Comparison of ENCODE assay signal across 36 mouse cellular contexts in the genomic region with DNA sequence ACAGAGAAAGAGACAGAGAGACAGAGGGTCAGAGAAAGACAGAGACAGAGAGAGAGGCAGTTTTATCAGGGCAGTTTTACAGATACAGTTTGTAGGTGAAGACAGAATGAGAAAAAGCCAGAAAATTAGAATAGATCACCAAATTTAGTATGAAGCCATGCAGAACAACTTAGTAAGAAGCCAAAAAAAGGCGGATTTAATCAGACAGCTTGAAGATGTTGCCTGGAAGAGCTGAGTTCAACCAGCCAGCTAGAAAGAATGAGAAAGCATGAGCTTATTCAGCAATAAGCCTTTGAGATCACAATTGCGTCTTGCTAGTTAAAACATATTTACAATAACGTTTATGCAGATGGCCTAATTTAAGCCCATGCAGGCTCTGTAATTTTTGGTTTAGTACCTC.
"Had no signal": no experiment of that assay in that cellular context is flagged by ENCODE, and none has a peak within 500 bp of the region (broad histone marks: within the 10 kb centered on the region; RNA-seq: fewer than 3 reads in every experiment).

No protein-coding gene starts in this region.

- H3K4me1 ChIP-seq: heart, embryonic 10.5 days; heart, embryonic 12.5 days; heart, embryonic 13.5 days; heart, embryonic 15.5 days; hindbrain, embryonic 10.5 days; hindbrain, embryonic 12.5 days; hindbrain, embryonic 13.5 days; hindbrain, embryonic 15.5 days; intestine, embryonic 15.5 days; kidney, embryonic 15.5 days had no signal

- H3K27me3 ChIP-seq: heart, embryonic 12.5 days; heart, embryonic 13.5 days; heart, embryonic 15.5 days; hindbrain, embryonic 12.5 days; hindbrain, embryonic 13.5 days; hindbrain, embryonic 15.5 days; intestine, embryonic 15.5 days; kidney, embryonic 15.5 days had no signal

- H3K9me3 ChIP-seq: heart, embryonic 10.5 days; heart, embryonic 12.5 days; heart, embryonic 13.5 days; heart, embryonic 15.5 days; hindbrain, embryonic 10.5 days; hindbrain, embryonic 12.5 days; hindbrain, embryonic 13.5 days; hindbrain, embryonic 15.5 days; intestine, embryonic 15.5 days; kidney, embryonic 15.5 days had no signal

- H3K27ac ChIP-seq: heart, embryonic 10.5 days; heart, embryonic 13.5 days; heart, embryonic 15.5 days; hindbrain, embryonic 10.5 days; hindbrain, embryonic 12.5 days; hindbrain, embryonic 13.5 days; hindbrain, embryonic 14.5 days; hindbrain, embryonic 15.5 days; hindbrain, postnatal 0 days; intestine, embryonic 15.5 days; kidney, embryonic 15.5 days; kidney, postnatal 0 days; layer of hippocampus, adult 2 months; left cerebral cortex, adult 2 months had no signal

- DNase-seq: heart, postnatal 10 days; heart, postnatal 14 days; heart, postnatal 36 days; heart, postnatal 4 days; kidney, adult 11 months; kidney, adult 18-20 months; kidney, adult 2 months; kidney, adult 8-10 months; kidney, adult 9 months; kidney, postnatal 10 days; kidney, postnatal 14 days; kidney, postnatal 25 days; kidney, postnatal 36 days; kidney, postnatal 4 days; layer of hippocampus, adult 9-11 months; layer of hippocampus, postnatal 36 days had no signal

- ATAC-seq: hindbrain, embryonic 16.5 days; hindbrain, postnatal 0 days; inflammation-experienced regulatory T-cells, adult 6 months; intestine, embryonic 15.5 days; intestine, embryonic 16.5 days; intestine, postnatal 0 days had no signal

- H3K36me3 ChIP-seq: heart, embryonic 10.5 days; heart, embryonic 12.5 days; heart, embryonic 13.5 days; heart, embryonic 15.5 days; hindbrain, embryonic 10.5 days; hindbrain, embryonic 12.5 days; hindbrain, embryonic 13.5 days; hindbrain, embryonic 15.5 days; intestine, embryonic 15.5 days; kidney, embryonic 15.5 days had no signal

- H3K4me2 ChIP-seq: heart, embryonic 11.5 days; heart, embryonic 12.5 days; heart, embryonic 13.5 days; heart, embryonic 15.5 days; hindbrain, embryonic 12.5 days; hindbrain, embryonic 13.5 days; hindbrain, embryonic 14.5 days; hindbrain, embryonic 15.5 days; intestine, embryonic 15.5 days; kidney, embryonic 15.5 days had no signal

- H3K4me3 ChIP-seq: heart, embryonic 10.5 days; heart, embryonic 12.5 days; heart, embryonic 13.5 days; heart, embryonic 15.5 days; hindbrain, embryonic 10.5 days; hindbrain, embryonic 12.5 days; hindbrain, embryonic 13.5 days; hindbrain, embryonic 15.5 days; intestine, embryonic 15.5 days; kidney, embryonic 15.5 days; layer of hippocampus, adult 2 months; left cerebral cortex, adult 2 months had no signal

- H3K9ac ChIP-seq: heart, embryonic 12.5 days; heart, embryonic 13.5 days; heart, embryonic 15.5 days; hindbrain, embryonic 12.5 days; hindbrain, embryonic 13.5 days; hindbrain, embryonic 14.5 days; hindbrain, embryonic 15.5 days; intestine, embryonic 15.5 days; kidney, embryonic 15.5 days had no signal
